9 mouse cellular contexts compared by ENCODE assay signal in the genomic region with DNA sequence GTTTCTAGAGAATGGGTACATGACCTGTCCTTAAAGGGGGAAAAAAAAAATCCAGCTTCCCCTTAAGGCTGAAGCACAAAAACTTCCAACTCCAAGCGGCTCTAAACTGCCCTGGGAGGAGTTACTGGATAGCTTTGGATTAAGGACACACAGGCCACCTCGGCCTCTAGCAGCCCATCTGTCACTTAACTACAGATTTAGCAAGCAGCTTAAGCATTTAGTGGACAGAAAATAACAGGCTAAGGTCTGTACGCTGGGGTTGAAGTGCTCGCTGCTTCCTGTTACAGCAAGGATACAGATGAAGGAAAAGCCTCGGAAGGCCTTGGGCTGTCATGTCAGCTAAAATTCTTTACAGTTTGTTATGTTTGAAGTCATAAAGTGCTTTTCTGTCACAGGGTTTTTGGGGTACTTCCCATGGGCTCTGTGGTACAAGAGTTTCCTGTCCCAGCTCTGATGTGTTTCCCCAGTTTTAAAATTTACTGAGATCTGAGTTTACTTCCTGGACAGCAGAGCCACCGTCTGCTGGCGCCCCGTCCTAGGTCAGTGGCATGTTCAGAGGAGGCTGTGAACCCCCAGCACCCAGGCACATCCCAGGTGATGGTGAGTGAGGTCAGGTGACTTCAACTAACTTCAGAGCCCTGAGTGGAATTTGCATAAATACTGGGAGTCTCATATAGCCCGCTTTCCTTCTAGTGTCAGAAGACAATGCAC. TPM values are rescaled to one million over a fixed set of nuclear protein-coding genes. Genes with fewer than 3 reads are reported as not detected.
DNase-seq lines count a peak whose midpoint lies in the region; ATAC-seq lines count a peak whose summit lies in the region.
"Had no signal": no experiment of that assay in that cellular context is flagged by ENCODE, and none has a peak within 500 bp of the region (broad histone marks: within the 10 kb centered on the region; RNA-seq: fewer than 3 reads in every experiment).

No protein-coding gene starts in this region.

- 79% methylated on average over 9 of the region's 9 CpGs for WGBS in forebrain, embryonic 10.5 days
- 69% methylated on average over 9 of the region's 9 CpGs for WGBS in forebrain, embryonic 16.5 days
- 60% methylated on average over 9 of the region's 9 CpGs for WGBS in midbrain, embryonic 15.5 days

- H3K4me1 ChIP-seq in forebrain, embryonic 10.5 days: peaks cover 49% of the 10 kb centered on the region
- H3K4me1 ChIP-seq in forebrain, embryonic 16.5 days (replicated peaks; ENCODE audit: control insufficient read depth, insufficient read depth, low read length): peaks cover 25% of the 10 kb centered on the region
- peaks cover 29% of the 10 kb centered on the region for H3K4me1 ChIP-seq in midbrain, embryonic 15.5 days

- peaks cover 36% of the 10 kb centered on the region for H3K36me3 ChIP-seq in forebrain, embryonic 10.5 days (replicated peaks)
- no peaks in the 10 kb centered on the region for H3K36me3 ChIP-seq in forebrain, embryonic 16.5 days (ENCODE audit: control insufficient read depth, insufficient read depth)
- H3K36me3 ChIP-seq in midbrain, embryonic 15.5 days (replicated peaks): no peaks in the 10 kb centered on the region

- no peak overlapping the region; the same call in 1 of the 2 replicates for H3K4me2 ChIP-seq in forebrain, embryonic 16.5 days (ENCODE audit: low read length)
- peak overlapping the region; percentile 84 for H3K4me2 ChIP-seq in midbrain, embryonic 15.5 days

- ATAC-seq in forebrain, embryonic 16.5 days: no peak
- peak; percentile 9 to 15; a peak in 2 of 4 replicates for ATAC-seq in hematopoietic stem cell, adult 5-6 weeks (replicated peaks in 1 of 2; ENCODE audit: insufficient read depth in 1 of 2, low FRiP score in 2 of 2, low TSS enrichment in 1 of 2, low read depth in 1 of 2, poor library complexity in 2 of 2, severe bottlenecking in 2 of 2)
- no peak for ATAC-seq in midbrain, embryonic 15.5 days (replicated peaks)

- no peak for DNase-seq in forebrain, embryonic 10.5 days (ENCODE audit: extremely low spot score, low spot score)
- DNase-seq in B cell, adult 2 months: peak; percentile 67 to 70
- no peak for DNase-seq in right cerebral cortex, adult 18-20 months
- no peak for DNase-seq in urinary bladder, adult 2 months (ENCODE audit: low spot score)
- no peak for DNase-seq in adrenal gland, postnatal 25 days
- DNase-seq: cerebellum, postnatal 10 days had no signal

- peak overlapping the region; percentile 98 for H3K4me3 ChIP-seq in forebrain, embryonic 10.5 days
- H3K4me3 ChIP-seq in forebrain, embryonic 16.5 days (replicated peaks; ENCODE audit: low read length): no peak overlapping the region
- H3K4me3 ChIP-seq in midbrain, embryonic 15.5 days: no peak overlapping the region

- no peaks in the 10 kb centered on the region for H3K9me3 ChIP-seq in forebrain, embryonic 10.5 days
- no peaks in the 10 kb centered on the region for H3K9me3 ChIP-seq in forebrain, embryonic 16.5 days (ENCODE audit: control insufficient read depth, low read length)
- H3K9me3 ChIP-seq in midbrain, embryonic 15.5 days: no peaks in the 10 kb centered on the region

- H3K27ac ChIP-seq in forebrain, embryonic 10.5 days: peak overlapping the region; percentile 97; the same call in 1 of the 2 replicates
- no peak overlapping the region for H3K27ac ChIP-seq in forebrain, embryonic 16.5 days (ENCODE audit: low read length)
- H3K27ac ChIP-seq in midbrain, embryonic 15.5 days: no peak overlapping the region

- H3K27me3 ChIP-seq in forebrain, embryonic 10.5 days (ENCODE audit: poor library complexity, severe bottlenecking): no peaks in the 10 kb centered on the region
- no peaks in the 10 kb centered on the region for H3K27me3 ChIP-seq in forebrain, embryonic 16.5 days (replicated peaks; ENCODE audit: control insufficient read depth, insufficient read depth, low read length)
- no peaks in the 10 kb centered on the region for H3K27me3 ChIP-seq in midbrain, embryonic 15.5 days (replicated peaks)

- no peak overlapping the region for H3K9ac ChIP-seq in forebrain, embryonic 16.5 days (replicated peaks; ENCODE audit: low read depth, low read length)
- no peak overlapping the region for H3K9ac ChIP-seq in midbrain, embryonic 15.5 days

RNA-seq across cellular contexts. Expression of gene Lpcat1, which starts 2.4 kb away (rescaled TPM):
- polyA plus RNA-seq in forebrain, embryonic 10.5 days (2016; fragmentation: Nextera tagmentation; extraction: Ambion mirVana): 63.5 and 67.3 TPM in 2 replicates
- 62.3 and 64.7 TPM in 2 replicates for polyA plus RNA-seq in forebrain, embryonic 16.5 days (2015; fragmentation: Nextera tagmentation; extraction: Ambion mirVana)
- 19.4 and 22.5 TPM in 2 replicates for total RNA-seq in hematopoietic stem cell, adult 5-6 weeks (2017)
- 64.4 and 66.7 TPM in 2 replicates for polyA plus RNA-seq in midbrain, embryonic 15.5 days (2015; fragmentation: Nextera tagmentation; extraction: Ambion mirVana)
- 15.2 and 17.2 TPM in 2 replicates for polyA plus RNA-seq in urinary bladder, adult 2 months (2012; rRNA removed)
- 12.7 and 20.9 TPM in 2 replicates for total RNA-seq in adrenal gland, postnatal 25 days (2021)

Comparison
In these comparisons a context has a peak if more than half of its experiments do, and no peak if none do; other contexts are left out.
1. DNase-seq: peak in B cell, adult 2 months (2 of 2); none in forebrain, embryonic 10.5 days (single experiment), right cerebral cortex, adult 18-20 months (single experiment), urinary bladder, adult 2 months (single experiment) and adrenal gland, postnatal 25 days (single experiment).
2. ATAC-seq: peak in hematopoietic stem cell, adult 5-6 weeks (2 of 2); none in forebrain, embryonic 16.5 days (single experiment) and midbrain, embryonic 15.5 days (single experiment).